Mouse (Mus musculus) frontal cortex, adult (tissue): ENCODE measurements around the gene Tprkb.
"Not testable (repeated sequence)": the region's sequence is repeated elsewhere in the genome, so short reads cannot be mapped to it uniquely, and the experiment has no call there.

Experiments
- ATAC-seq: cut with Nextera tagmentation; 2 replicates; pipeline ENCODE4 v1.9.2; 2017; ENCODE audit warnings: mild to moderate bottlenecking, moderate library complexity, mixed read lengths; ENCODE audit not compliant: low TSS enrichment

Gene Tprkb

GRCm38 (mm10) chr6:85973336-85973735 lies 61.7 kb downstream of the Tprkb start:
- ATAC-seq, result peak; percentile 92

GRCm38 (mm10) chr6:85974941-85975617 lies 63.4 kb downstream of the Tprkb start:
- ATAC-seq, result no peak

- ATAC-seq, result no peak
These were observed 64.1 kb downstream of the Tprkb start for GRCm38 (mm10) chr6:85975761-85976160.

GRCm38 (mm10) chr6:85976242-85976641 lies 64.6 kb downstream of the Tprkb start:
- ATAC-seq, result no peak

- ATAC-seq, result not testable (repeated sequence)
These were observed 67.1 kb downstream of the Tprkb start for GRCm38 (mm10) chr6:85978736-85979135.
